In genomic region chr11:52536211-52536610, GRCm38 (mm10) we compare ENCODE assay signal across 32 mouse cellular contexts.
A peak's percentile ranks its signal among the peaks of the same experiment; 100 is the strongest.
DNase-seq lines count a peak whose midpoint lies in the region; ATAC-seq and TF ChIP-seq lines count a peak whose summit lies in the region.
"Had no signal": no experiment of that assay in that cellular context is flagged by ENCODE, and none has a peak within 500 bp of the region (broad histone marks: within the 10 kb centered on the region; RNA-seq: fewer than 3 reads in every experiment).

No protein-coding gene starts in this region.

- no peak overlapping the region for H3K9ac ChIP-seq in heart, embryonic 13.5 days
- no peak overlapping the region for H3K9ac ChIP-seq in lung, embryonic 16.5 days (ENCODE audit: low read length)
- H3K9ac ChIP-seq: embryonic facial prominence, embryonic 15.5 days; forebrain, embryonic 12.5 days; hindbrain, embryonic 15.5 days; limb, embryonic 12.5 days; liver, embryonic 15.5 days; lung, embryonic 14.5 days; midbrain, embryonic 13.5 days had no signal

- H3K27ac ChIP-seq in heart, embryonic 13.5 days (replicated peaks), result peak overlapping the region; percentile 53
- no peak overlapping the region for H3K27ac ChIP-seq in lung, embryonic 16.5 days (ENCODE audit: low read length)
- peak overlapping the region; percentile 83; the same call in 1 of the 2 replicates for H3K27ac ChIP-seq in cortical plate, adult 2 months (ENCODE audit: insufficient read depth, low read length)
- H3K27ac ChIP-seq in limb, embryonic 10.5 days, result peak overlapping the region; percentile 10; the same call in 1 of the 2 replicates
- H3K27ac ChIP-seq: embryonic facial prominence, embryonic 10.5 days; embryonic facial prominence, embryonic 15.5 days; forebrain, embryonic 12.5 days; gastrocnemius, adult 2 months; hindbrain, embryonic 10.5 days; hindbrain, embryonic 15.5 days; limb, embryonic 12.5 days; liver, embryonic 15.5 days; macrophage; midbrain, embryonic 13.5 days; stomach, postnatal 0 days had no signal

- TF ChIP-seq POLR2A in cortical plate, adult 2 months (IDR thresholded peaks at IDR 0.05; ENCODE audit: extremely low read depth, insufficient read depth, low read length), result no peak

- no peak for ATAC-seq in heart, embryonic 13.5 days (ENCODE audit: extremely low read depth, insufficient number of reproducible peaks, low FRiP score, low TSS enrichment)
- 0 out of 2 replicates have a peak, but pooled peaks have one; percentile 4 for ATAC-seq in lung, embryonic 16.5 days (ENCODE audit: low read depth)
- ATAC-seq: activated CD4-positive, CD25-positive, alpha-beta regulatory T cell, adult 4 months; inflammation-experienced regulatory T-cells, adult 6 months; midbrain, embryonic 13.5 days had no signal

- H3K4me1 ChIP-seq in heart, embryonic 13.5 days, result peaks cover 56% of the 10 kb centered on the region
- H3K4me1 ChIP-seq in lung, embryonic 16.5 days (replicated peaks; ENCODE audit: control insufficient read depth, insufficient read depth, low read length), result peaks cover 8% of the 10 kb centered on the region
- H3K4me1 ChIP-seq in cortical plate, adult 2 months (ENCODE audit: control insufficient read depth, insufficient read depth, low read length), result peaks cover 11% of the 10 kb centered on the region
- H3K4me1 ChIP-seq in limb, embryonic 10.5 days, result peaks cover 29% of the 10 kb centered on the region
- H3K4me1 ChIP-seq: forebrain, embryonic 12.5 days; liver, embryonic 15.5 days had no signal

- TF ChIP-seq CTCF in cortical plate, adult 2 months (IDR thresholded peaks at IDR 0.05; ENCODE audit: extremely low read depth, insufficient read depth, low read length), result no peak

- H3K27me3 ChIP-seq in heart, embryonic 13.5 days (replicated peaks), result no peaks in the 10 kb centered on the region
- no peaks in the 10 kb centered on the region for H3K27me3 ChIP-seq in lung, embryonic 16.5 days (ENCODE audit: control insufficient read depth, insufficient read depth, low read depth, low read length)
- H3K27me3 ChIP-seq in limb, embryonic 10.5 days (ENCODE audit: low read depth, poor library complexity, severe bottlenecking), result no peaks in the 10 kb centered on the region; the same call in 1 of the 2 replicates
- H3K27me3 ChIP-seq: embryonic facial prominence, embryonic 15.5 days; forebrain, embryonic 12.5 days; hindbrain, embryonic 15.5 days; liver, embryonic 15.5 days; midbrain, embryonic 13.5 days had no signal

- no peak for DNase-seq in heart, adult 18-20 months
- no peak for DNase-seq in lung, postnatal 14 days
- DNase-seq in limb, embryonic 10.5 days (ENCODE audit: low spot score), result no peak
- no peak for DNase-seq in thymus, postnatal 25 days
- DNase-seq: adrenal gland, adult 2 months; adrenal gland, postnatal 36 days; B cell, adult 2 months; cerebellum, adult 2 months; cerebellum, postnatal 14 days; gastrocnemius, adult 2 months; gastrocnemius, postnatal 36 days; heart, postnatal 14 days; kidney, adult 11 months; kidney, postnatal 14 days; thymus, adult 2 months; thymus, postnatal 4 days had no signal

- H3K4me2 ChIP-seq in heart, embryonic 13.5 days, result no peak overlapping the region
- no peak overlapping the region for H3K4me2 ChIP-seq in lung, embryonic 16.5 days (ENCODE audit: low read depth, low read length)
- H3K4me2 ChIP-seq: embryonic facial prominence, embryonic 15.5 days; forebrain, embryonic 12.5 days; hindbrain, embryonic 15.5 days; limb, embryonic 12.5 days; liver, embryonic 15.5 days; lung, embryonic 14.5 days; midbrain, embryonic 13.5 days had no signal

- H3K36me3 ChIP-seq in heart, embryonic 13.5 days, result no peaks in the 10 kb centered on the region
- no peaks in the 10 kb centered on the region for H3K36me3 ChIP-seq in lung, embryonic 16.5 days (ENCODE audit: control insufficient read depth, insufficient read depth, low read length)
- H3K36me3 ChIP-seq in limb, embryonic 10.5 days, result no peaks in the 10 kb centered on the region
- H3K36me3 ChIP-seq: embryonic facial prominence, embryonic 10.5 days; embryonic facial prominence, embryonic 15.5 days; forebrain, embryonic 12.5 days; hindbrain, embryonic 10.5 days; hindbrain, embryonic 15.5 days; limb, embryonic 12.5 days; liver, embryonic 15.5 days; midbrain, embryonic 13.5 days had no signal

- no peaks in the 10 kb centered on the region for H3K9me3 ChIP-seq in heart, embryonic 13.5 days
- H3K9me3 ChIP-seq in lung, embryonic 16.5 days (ENCODE audit: control insufficient read depth, low read length), result no peaks in the 10 kb centered on the region
- H3K9me3 ChIP-seq in limb, embryonic 10.5 days (replicated peaks), result no peaks in the 10 kb centered on the region
- H3K9me3 ChIP-seq: embryonic facial prominence, embryonic 10.5 days; embryonic facial prominence, embryonic 15.5 days; forebrain, embryonic 12.5 days; hindbrain, embryonic 10.5 days; hindbrain, embryonic 15.5 days; limb, embryonic 12.5 days; liver, embryonic 15.5 days; midbrain, embryonic 13.5 days had no signal

- H3K4me3 ChIP-seq in heart, embryonic 13.5 days, result no peak overlapping the region
- no peak overlapping the region for H3K4me3 ChIP-seq in lung, embryonic 16.5 days (ENCODE audit: low read length)
- H3K4me3 ChIP-seq in cortical plate, adult 2 months (ENCODE audit: insufficient read depth, low read length), result no peak overlapping the region
- H3K4me3 ChIP-seq in limb, embryonic 10.5 days, result no peak overlapping the region
- H3K4me3 ChIP-seq: embryonic facial prominence, embryonic 10.5 days; embryonic facial prominence, embryonic 15.5 days; forebrain, embryonic 12.5 days; gastrocnemius, adult 2 months; hindbrain, embryonic 10.5 days; hindbrain, embryonic 15.5 days; limb, embryonic 12.5 days; liver, embryonic 15.5 days; midbrain, embryonic 13.5 days had no signal

- WGBS in heart, embryonic 13.5 days, result 75% methylated on average over 2 of the region's 2 CpGs
- 65% methylated on average over 2 of the region's 2 CpGs for WGBS in lung, embryonic 16.5 days
- WGBS in limb, embryonic 10.5 days, result 69% methylated on average over 2 of the region's 2 CpGs
